Mouse (Mus musculus): ENCODE results near the gene Olfr1417. TPM values are rescaled to one million over a fixed set of nuclear protein-coding genes. Genes with fewer than 3 reads are reported as not detected.
"Not testable (repeated sequence)": the region's sequence is repeated elsewhere in the genome, so short reads cannot be mapped to it uniquely, and the experiment has no call there.

Olfr1417 gene
- polyA plus RNA-seq (2017; shearing (Covaris generic)): not detected

DNA sequence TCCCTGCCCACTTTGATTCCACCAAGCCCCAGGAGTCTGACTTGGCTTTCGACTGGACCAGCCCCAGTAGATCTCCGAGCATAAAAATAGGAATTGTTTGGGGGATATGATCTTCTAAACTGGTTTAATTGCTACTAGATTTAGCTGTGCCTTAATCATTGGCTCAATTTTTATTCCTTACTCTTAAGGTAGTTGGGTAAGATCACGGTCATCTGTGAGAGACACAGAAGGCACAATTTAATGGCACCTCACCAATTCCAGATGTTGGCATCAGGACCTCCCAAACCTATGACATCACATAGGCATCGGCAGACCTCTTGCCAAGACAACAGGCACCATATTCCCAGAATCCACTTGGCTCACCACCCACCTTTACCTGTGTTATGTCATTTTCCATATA, at the start of gene Olfr1417:
Gene Olfr1417 (minus strand): TSS at position 101 of the 400 bp plus-strand sequence.
- no peak for ATAC-seq

DNA sequence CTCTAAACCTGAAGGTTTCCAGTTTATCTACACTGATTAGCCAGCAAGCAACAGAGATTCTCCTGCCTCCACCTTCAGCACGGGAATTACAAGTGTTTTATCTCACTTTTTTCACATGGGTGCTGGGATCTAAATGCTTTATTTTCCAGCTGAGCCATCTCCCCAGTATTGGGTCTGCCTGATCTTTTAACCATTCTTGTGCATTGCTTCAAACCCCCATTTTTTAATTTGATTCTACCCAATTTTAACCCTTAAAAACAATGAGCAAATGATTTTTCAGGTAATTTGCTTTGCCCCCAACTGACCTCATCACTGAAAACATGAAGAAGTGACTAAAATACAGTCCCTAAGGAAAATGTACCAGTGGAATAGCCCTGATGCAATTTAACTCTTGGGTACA, 47.2 kb upstream of the Olfr1417 start, which contains the start of gene Olfr1420:
Gene Olfr1420 (plus strand): TSS at position 301 of the 400 bp plus-strand sequence.
- ATAC-seq: no peak

DNA sequence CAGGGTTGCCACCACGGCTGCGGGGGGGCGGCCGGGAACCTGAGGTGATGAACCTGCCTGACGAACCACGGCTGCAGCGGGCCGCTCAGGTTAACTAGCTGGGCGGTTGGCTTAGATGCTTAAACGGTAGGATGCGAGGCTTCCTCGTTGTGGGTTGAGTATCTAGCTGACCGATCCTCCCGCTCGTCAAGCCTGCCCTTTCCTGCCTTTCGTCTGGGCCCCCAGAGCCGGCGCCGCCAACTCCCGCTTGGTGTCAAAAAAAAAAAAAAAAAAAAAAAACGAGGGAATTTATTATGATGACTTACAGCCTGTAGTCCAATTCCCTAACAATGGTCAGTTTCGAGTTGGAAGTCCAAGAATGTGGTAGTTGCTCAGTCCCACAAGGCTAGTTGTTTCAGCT, 39.4 kb upstream of the Olfr1417 start:
- ATAC-seq: not testable (repeated sequence)

DNA sequence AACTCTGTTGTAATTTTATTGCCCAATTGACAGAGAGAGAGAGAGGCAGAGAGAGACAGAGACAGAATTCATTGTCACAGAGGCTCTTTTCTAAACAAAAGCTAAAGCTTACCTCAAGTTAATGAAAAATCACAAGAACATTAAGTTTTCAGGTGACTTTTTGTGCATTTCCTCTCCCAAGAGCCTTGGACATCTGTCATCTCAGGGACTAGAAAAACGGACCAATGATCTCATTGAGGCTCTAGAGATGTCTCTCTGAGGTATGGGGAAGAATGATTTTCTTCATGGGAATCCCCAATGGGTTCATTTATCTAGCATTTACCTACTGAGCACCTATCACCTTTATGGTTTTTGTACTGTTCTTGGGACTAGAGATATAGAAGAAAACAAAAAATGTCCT, 36.0 kb upstream of the Olfr1417 start, which contains the start of gene Olfr1419:
Gene Olfr1419 (minus strand): TSS at position 101 of the 400 bp plus-strand sequence.
- ATAC-seq: no peak

DNA sequence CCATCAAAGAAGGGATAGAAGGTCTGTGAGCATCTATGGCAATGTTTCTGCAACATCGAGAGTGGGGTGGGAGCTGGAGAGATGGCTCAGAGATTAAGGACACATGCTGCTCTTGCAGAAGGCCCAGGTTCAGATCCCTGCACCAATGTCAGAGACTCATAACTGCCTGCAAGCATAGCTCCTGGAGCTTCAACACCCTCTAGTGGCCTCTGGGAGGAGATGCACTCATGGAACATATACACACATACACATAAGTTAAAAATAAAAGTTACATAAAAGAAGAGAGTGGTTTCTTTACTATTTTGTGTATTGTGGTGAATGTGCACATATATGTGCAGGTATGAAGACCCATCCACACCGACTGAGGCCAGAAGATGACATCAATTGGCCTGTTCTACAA, 28.8 kb upstream of the Olfr1417 start:
- no peak for ATAC-seq

DNA sequence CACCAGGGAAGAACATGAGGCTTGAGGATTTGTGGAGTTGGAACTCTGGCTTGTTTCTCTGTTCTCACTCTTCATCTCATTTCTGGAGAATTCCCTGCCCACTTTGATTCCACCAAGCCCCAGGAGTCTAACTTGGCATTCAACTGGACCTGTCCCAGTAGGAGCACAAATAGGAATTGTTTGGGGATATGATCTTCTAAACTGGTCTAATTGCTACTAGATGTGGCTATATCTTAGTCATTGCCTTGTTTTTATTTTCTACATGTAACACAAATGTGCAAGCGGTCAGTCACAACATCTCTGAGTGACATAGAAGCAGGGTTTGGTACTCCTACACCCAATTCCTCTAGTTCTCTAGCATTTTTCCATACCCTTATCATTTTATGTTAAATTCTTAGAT, 21.9 kb upstream of the Olfr1417 start, which contains the start of gene Olfr1418:
Gene Olfr1418 (minus strand): TSS at position 101 of the 400 bp plus-strand sequence.
- ATAC-seq: no peak

DNA sequence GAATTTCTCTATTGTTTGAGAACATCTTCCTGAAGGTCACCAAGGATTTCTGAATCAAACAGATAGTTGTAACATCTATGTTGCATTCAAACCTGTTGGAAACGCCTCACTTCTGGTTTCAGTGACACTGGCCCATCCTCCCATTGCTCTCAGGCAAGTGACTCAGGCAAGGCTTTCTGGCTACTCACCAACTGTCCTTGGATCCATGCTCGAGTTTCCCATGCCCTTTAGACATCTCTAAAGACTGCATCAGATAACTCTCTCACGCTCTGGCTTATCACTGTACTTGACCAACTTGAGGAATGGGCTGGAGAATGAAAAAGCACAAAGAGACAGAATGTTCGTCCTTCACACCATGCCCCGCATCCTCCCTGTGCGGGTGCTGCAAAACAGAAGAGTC, 17.5 kb upstream of the Olfr1417 start:
- no peak for ATAC-seq

DNA sequence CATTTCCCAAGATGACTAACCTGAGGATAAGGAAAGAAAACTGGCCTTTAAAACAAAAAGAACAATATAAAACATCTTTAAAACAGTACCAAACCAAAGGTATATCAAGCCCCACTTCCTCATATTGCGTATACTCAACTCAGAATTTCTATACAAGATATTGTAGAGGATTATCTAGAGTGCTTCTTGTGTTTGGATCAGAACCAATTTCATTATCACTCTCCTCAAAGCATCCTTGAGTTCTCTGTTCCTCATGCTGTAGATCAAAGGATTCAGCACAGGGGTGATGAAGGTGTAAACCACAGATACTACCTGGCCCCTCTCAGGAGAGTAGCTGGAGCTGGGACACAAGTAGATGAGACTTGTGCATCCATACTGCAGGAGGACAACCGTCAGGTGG, 15.8 kb upstream of the Olfr1417 start:
- no peak for ATAC-seq

DNA sequence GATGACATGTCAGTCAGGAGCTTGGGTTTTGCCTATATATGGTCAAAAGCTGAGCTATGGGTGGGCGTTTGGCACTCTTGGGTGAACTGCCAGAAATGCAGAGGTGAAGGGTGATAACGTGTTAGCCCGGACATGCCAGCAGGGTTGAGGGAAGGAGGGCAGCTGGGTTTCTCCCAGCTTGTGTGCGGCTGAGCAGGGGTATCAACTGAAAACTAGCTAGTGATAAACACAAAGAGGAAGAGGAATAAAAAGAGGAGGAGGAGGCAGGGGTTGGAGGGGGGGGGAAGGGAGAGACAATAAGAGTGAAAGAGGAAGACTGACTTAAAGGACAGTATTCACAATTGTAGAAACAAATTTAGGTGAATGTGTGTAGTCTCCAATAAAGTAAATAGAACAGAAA, 13.6 kb upstream of the Olfr1417 start:
- ATAC-seq: no peak

DNA sequence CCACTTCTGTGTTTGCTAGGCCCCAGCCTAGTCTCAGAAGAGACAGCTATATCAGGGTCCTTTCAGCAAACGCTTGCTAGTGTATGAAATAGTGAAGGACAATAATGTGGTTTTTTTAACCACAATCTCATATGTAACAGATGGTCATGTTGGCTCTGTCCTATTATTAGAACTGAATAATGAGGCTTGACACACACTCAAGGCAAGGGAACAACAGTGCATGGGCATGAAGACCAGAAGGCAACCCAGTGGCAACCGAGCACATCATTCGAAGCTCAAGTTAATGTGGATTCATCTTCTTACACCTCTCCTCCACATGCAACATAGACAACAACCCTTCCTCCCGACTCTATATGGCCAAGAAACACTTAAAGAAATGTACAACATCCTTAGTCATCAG, 7.3 kb upstream of the Olfr1417 start:
- ATAC-seq: no peak

DNA sequence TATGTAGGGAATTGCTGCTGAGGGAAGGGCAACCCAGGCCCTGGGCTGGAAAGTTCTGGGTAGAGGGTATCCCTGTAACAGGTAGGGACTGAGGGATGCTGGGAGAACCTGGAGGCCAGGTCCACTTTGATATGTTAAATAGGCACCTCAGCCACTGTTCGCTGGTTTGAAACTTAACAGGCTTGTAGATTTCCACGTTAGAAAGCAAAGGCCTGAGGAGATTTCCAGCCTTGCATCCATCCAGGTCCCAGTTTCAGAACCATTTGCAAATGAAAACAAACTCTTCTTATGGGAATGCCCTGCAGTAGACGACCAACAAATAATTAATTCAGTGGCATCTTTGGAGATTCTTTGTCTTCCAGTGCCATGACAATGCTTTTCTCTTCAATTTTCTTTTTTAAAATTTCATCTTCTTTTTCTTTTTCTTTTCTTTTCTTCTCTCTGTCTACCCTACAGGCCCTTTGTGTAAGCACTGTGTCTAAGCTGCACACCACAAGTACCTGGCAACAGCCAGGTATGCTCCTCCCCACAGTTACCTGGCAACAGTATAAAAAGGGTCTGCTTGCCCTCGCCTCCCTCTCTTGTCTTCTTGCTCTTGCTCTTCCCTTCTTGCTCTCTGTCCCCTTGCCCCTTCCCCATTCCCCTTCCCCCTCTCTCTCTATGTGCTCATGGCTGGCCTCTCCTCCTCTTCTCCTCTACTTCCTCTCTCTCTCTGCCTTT, 15.5 kb downstream of the Olfr1417 start:
- no peak for ATAC-seq

DNA sequence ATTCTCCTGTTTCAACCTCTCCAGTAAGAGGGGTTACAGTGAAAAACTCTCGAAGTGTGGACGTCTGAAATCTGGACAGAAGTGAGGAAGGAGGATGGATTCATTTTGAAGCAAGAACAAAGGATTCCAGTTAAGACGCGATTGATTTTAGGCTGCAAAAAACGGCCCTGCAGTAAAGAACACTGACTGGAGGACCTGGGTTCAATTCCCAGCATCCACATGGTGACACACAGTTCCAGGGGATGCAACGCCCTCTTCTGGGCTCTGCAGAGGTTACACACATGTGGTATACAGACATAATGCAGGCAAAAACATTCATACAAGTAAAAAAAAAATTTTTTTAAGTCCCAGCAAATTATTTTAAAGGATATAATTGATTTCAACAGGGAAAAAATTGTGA, 18.8 kb downstream of the Olfr1417 start:
- ATAC-seq: no peak

DNA sequence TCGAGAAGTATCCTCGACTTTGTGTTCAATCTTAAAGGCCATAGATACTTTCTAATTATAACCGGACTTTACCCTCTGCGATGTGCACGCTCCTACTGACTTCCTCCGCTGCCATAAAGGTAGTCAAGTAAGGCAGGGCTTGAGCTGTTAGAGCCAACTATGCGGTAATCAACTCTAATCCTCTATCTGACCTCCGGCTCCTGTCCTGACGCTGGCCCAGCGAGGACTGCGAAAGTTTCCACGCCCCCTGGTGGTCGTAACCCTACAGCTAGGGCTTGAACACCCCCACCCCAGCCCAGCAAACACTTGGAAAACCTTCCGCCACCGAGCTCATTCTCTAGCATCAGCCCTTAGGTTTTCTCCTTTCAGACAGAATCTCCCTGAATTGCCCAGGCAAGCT, 19.2 kb downstream of the Olfr1417 start:
- no peak for ATAC-seq

DNA sequence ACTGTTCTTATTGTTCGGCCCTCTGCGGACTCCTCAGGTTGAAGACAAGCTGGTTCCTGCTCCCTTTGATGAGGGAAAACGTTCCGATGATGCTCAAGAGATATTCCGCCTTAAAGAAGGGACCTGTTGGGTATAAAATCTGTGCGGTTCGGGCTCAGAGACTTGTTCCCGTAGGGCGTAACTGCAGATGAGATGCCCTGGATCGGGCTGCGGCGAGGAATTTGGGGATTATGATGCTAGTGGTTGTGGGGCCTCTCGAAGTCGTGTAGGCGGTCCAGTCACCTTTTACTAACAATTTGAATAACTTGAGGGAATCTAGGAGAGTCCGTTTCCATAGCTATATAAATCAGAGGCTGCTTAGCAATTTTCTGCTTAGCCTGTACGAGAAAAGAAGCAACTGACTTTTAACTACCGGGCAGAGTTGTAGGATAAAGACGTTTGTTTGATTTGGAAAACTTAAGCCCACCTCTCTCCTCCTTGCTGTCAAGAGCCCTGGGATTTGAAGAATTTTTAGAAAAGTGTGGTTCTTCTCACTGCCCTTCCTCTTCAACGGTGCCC, 19.8 kb downstream of the Olfr1417 start, which contains the start of gene Stx3:
Gene Stx3 (minus strand): TSS at position 261 of the 558 bp plus-strand sequence.
- no peak for ATAC-seq

DNA sequence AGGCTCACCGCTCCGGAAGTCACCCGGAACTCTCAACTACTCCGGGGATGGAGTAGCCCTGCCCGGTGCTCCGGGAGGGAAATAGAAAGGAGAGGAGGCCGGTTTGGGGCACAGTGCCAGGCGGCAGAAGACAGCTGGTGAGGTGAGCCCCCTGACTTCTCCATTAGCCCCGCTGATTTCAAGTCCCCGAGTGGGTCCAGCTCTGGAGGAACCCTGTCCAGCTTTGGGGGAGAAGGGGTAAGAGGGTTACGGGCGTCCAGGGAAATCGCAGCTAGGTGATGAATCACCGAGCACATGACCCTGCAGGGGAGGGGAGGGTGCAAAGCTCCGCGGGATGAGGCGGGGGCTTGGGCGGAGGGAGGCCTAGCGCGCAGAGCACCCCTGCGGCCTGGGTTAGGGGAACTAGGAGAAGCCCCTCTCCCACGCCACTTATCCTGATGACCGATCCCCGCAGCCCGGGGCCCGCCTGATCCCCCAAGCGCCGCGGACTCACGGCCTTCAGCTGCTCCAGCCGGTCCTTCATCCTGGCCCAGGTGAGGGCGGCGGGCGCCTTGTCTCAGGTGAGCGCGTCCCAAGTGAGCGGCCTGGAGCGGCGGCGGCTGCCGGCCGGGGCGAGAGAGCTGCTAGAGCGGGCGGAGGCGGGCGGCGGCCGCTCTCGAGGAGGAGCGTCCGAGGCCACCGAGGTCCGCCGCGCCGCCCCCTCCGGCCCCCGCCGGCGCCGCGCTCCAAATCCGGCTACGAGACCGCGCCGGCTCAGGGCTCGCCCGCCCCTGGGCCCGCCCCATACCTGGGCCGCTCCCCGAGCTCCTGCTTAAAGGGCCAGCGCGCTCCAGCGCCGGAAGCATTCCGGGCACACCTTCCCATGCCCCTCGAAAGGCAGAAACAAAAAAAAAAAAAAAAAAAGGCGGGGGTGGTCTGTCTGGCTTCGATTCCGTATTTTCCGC, 20.5 kb downstream of the Olfr1417 start:
- no peak for ATAC-seq

DNA sequence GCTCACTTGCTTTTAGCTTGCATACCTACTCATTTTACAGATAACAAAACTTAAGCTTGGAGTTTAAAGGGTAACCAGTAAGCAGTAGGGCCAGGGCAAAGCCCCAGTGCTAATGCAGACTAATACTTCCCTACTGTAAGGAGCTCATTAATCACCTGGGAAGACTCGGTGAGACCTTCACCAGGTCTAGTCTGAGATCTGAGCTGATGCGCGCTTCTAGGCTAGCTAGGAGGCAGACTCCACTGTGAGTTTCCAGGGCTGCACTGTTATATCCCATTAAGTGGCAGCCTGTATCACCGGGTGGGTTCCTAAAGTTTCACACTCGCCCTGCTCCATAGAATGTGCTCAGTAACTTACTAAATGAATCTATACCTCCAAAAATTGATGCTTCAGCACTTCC, 21.4 kb downstream of the Olfr1417 start:
- ATAC-seq: no peak

DNA sequence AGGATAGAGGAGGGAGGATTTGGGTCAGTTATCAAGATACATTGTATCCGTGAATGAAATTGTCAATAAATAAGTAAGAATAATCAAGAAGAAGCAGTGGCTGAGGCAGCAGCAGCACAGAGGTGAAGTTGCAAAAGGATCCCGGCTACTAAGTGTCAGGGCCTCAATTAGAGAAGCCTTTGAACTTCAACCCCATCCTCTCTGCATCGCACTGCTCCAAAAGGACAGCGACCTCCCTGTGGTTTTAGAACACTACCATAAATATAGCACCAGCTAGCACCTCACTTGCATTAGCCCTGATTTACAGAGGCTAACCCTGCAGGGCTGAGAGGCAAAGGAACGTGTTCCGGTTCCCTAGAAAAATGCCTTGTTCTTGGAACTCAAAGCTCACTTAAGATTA, 22.3 kb downstream of the Olfr1417 start:
- ATAC-seq: no peak

DNA sequence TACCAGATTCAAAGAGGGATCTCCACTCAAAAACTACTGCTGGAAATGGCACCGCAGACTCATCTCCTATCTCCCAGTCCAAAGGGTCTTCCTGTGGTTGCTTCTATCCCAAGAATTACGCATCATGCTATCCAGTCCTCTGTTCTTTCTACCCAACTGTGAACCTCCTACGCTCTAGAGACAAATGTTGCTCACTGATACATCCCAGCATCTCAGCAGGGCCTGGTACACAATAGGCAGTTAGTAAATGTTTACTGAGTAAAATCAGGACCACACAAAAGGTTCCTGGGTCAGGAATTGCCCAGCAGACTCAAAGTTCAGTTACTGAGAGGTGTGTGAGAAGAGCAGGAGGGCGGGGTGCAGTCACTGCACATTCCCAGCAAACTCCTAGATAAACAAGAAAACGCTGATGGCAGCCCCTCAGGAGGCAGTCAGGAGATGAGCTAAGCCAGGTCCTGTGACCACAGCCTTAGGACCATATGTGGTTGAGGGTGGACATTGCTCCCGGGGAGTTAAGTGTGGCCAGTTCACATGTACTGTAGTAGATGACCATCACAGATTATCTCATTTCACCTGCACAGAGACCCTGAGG, 24.2 kb downstream of the Olfr1417 start:
- ATAC-seq: no peak

DNA sequence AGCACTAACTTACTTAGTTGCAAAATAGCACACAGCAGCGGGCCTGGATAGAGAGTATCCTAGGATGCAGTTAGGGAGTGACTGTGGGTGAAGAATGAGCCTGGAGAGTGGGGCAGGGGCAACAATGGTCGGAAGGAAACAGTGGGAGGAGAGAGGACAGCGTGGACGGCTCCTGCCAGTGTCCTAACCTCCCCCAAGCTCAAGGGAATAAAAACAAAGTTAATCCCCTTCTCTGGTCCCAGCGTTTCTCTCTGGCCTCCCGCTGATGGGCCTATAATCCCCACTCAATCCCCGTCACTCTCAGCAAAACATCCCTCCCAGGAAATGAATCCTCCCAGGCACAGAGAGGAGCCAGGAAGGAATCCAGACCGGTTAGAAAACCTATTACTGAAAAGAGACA, 25.4 kb downstream of the Olfr1417 start:
- no peak for ATAC-seq

DNA sequence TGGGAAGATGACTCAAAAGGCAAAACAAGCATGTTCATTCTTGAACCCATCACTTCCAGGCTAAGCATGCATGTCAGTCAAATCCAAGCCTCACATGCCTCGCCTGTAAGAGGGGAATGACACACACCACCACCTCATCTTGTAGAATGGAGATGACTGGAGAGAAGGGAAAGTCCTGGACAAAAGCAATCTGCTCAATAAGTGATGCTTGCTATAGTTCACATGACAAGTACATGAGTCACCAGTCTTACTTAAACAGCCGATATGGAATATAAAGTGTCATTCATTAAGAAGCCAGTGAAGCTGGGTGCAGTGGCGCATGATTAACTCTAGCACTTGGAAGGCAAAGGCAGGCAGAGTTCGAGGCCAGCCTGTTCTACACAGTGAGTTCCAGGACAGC, 25.9 kb downstream of the Olfr1417 start:
- no peak for ATAC-seq

DNA sequence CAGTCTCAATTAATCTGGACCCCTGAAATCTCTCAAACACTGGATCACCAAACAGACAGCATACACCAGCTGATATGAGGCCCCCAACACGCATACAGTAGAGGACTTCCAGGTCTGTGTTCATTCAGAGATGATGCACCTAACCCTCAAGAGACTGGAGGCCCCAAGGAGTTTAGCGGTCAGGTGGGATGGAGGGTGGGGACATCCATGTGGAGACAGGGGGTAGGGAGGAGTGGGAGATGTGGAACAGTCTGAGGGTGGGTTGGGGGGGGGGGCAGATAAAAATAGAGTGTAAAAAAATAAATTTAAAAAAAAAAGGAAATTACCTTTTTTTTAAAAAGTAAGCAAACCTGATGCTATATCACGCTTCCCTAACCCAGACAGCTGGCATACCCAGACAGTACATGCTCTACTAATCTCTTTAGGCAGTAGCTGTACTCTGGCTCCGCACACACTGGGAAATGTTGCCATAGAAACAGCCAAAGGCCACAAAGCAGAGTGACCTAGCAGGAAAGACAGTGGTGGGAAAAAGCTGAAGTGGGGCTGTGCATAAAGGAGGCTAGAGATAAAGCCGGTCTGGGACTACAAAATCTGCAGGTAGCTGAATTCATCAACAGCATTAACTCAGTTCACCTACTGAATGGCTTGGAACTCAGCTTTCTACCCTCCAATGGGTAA, 27.2 kb downstream of the Olfr1417 start:
- no peak for ATAC-seq

DNA sequence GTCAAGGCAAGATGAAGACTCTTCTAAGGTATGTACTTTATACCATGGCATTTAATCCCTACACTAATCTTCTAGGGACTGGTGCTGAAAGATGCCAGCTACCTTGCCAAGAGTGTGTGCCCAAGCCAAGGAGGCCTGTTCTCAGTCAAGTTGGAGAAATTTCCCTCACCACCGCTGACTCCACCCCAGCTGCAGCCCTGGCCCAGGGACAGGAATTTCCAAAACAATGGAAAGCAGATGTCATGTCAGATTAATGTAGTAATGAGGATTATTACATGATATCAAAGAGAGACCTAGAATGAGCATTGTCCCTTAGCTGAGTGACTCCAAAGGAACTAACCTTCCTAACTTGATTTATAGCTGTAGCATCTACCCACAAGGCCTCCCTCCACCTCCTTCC, 28.2 kb downstream of the Olfr1417 start:
- no peak for ATAC-seq
